Mouse (Mus musculus) stomach, postnatal 0 days (tissue): Measurements from ENCODE around the gene Fbln7. TPM values are rescaled to one million over a fixed set of nuclear protein-coding genes. Genes with fewer than 3 reads are reported as not detected.

ENCODE experiments used
- ATAC-seq: fragments of 200-750 bp; cut with Nextera tagmentation; 2 replicates; pipeline ENCODE4 v1.8.0; 2017; ENCODE audit not compliant: low FRiP score, low TSS enrichment
- DNase-seq: peaks from one replicate; pipeline ENCODE4 v3.0.0-alpha.2; 2016; ENCODE audit warnings: low spot score
- H3K27ac ChIP-seq: fragments of 300-500 bp; sonication (generic); replicated peaks from 2 replicates; pipeline ENCODE4 v1.5.1; 2014; ENCODE audit warnings: mild to moderate bottlenecking, control low read depth
- H3K27me3 ChIP-seq: fragments of 300-500 bp; sonication (generic); 2 replicates; pipeline ENCODE4 v1.6.1; 2014; ENCODE audit warnings: low read length; ENCODE audit not compliant: control insufficient read depth, insufficient read depth
- H3K36me3 ChIP-seq: fragments of 300-500 bp; sonication (generic); 2 replicates; pipeline ENCODE4 v1.6.1; 2014; ENCODE audit warnings: low read length, mixed read lengths; ENCODE audit not compliant: control insufficient read depth, insufficient read depth
- H3K4me1 ChIP-seq: fragments of 300-500 bp; sonication (generic); replicated peaks from 2 replicates; pipeline ENCODE4 v1.6.1; 2014; ENCODE audit warnings: antibody characterized with exemption; ENCODE audit not compliant: control insufficient read depth, insufficient read depth
- H3K4me2 ChIP-seq: fragments of 300-500 bp; sonication (generic); replicated peaks from 2 replicates; pipeline ENCODE4 v1.6.1; 2014; ENCODE audit warnings: low read depth, mild to moderate bottlenecking, control low read depth, moderate library complexity
- H3K4me3 ChIP-seq: fragments of 300-500 bp; sonication (generic); 2 replicates; pipeline ENCODE4 v1.5.1; 2014; ENCODE audit warnings: low read depth, low read length, control low read depth
- H3K9ac ChIP-seq: fragments of 300-500 bp; sonication (generic); 2 replicates; pipeline ENCODE4 v1.6.1; 2014; ENCODE audit warnings: mild to moderate bottlenecking, low read length, control low read depth, mixed read lengths
- H3K9me3 ChIP-seq: fragments of 300-500 bp; sonication (generic); 2 replicates; pipeline ENCODE4 v1.6.1; 2016; ENCODE audit warnings: low read length; ENCODE audit not compliant: control insufficient read depth
- CTCF ChIP-seq: IDR thresholded peaks from 2 replicates; pipeline ENCODE4 v1.5.1; 2016; ENCODE audit warnings: antibody characterized with exemption, low read depth, mild to moderate bottlenecking, moderate library complexity
- EP300 ChIP-seq: optimal IDR thresholded peaks from 2 replicates; pipeline ENCODE3; 2016; ENCODE audit warnings: antibody characterized with exemption
- WGBS: fragments of 180-500 bp; shearing (Covaris S2); extraction: QIAGEN DNeasy Blood & Tissue Kit; methylation state at CpG from one replicate; pipeline ENCODE4 v1.1.7; 2014; 5-methylcytosine and 5-hydroxymethylcytosine counted together
- polyA plus RNA-seq: library from polyadenylated mRNA; unstranded; fragments of >200 nt; fragmentation: Nextera tagmentation; extraction: Ambion mirVana; gene quantifications from 2 replicates; pipeline ENCODE4 v1.2.1, GENCODE M21; 2015

Fbln7 gene
- polyA plus RNA-seq, 1 experiment from 2014 or later, result 2.5 TPM

DNA sequence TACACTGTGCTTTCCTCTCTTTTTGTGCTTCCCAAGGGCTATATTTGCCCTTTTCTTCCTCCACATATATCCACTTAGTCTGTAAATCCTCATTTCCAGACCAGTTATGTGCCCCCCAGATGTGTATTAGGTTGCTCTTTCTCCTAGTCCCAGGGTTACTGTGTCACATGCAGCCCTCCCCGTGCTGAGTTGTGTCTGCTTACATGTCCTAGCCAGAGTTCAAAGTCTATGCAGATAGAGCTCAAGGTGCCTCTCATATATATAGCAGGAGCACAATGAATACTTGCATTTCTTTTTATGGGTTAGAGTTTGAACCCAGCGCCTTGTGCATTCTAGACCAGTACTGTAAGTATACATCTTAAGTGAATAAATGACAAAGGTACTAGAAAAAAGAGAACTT lies 29.3 kb upstream of the Fbln7 start:
- ATAC-seq (0 out of 2 replicates have a peak, but pooled peaks have one; percentile 44), DNase-seq (no peak)
- Histone ChIP-seq H3K36me3 (peaks cover 24% of the 10 kb centered on the region; the same call in 1 of the 2 replicates), H3K9me3 (no peaks in the 10 kb centered on the region), H3K4me1 (no peaks in the 10 kb centered on the region), H3K27me3 (no peaks in the 10 kb centered on the region), H3K27ac (peak overlapping the region; percentile 41; the same call in 1 of the 2 replicates), H3K4me3 (no peak overlapping the region), H3K9ac (no peak overlapping the region), H3K4me2 (no peak overlapping the region)
- TF ChIP-seq EP300 (no peak), CTCF (no peak)
- 78% methylated on average over 2 of the region's 2 CpGs for WGBS

DNA sequence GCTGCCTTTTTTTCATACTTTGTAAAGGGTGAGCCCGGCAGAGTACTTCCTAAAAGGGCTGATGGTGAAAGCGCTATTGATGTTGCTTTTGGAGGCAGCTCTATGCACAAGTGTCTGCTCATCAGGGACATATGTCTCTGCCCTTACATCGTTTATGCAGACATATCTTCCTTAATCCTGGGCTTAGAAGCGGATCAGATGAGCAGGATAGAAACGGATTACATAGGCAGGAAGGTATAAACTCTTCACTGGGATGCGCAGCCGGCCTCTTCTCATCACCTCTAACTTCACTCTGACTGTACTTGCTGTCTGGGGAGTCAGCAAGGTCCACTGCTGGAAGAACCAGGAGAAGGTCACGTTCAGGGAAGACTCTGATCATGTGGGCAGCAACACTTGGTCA lies 25.2 kb upstream of the Fbln7 start:
- no peak overlapping the region for H3K27ac ChIP-seq
- no peak for TF ChIP-seq CTCF
- TF ChIP-seq EP300, result no peak
- H3K36me3 ChIP-seq, result peaks cover 17% of the 10 kb centered on the region
- DNase-seq (no peak), ATAC-seq (no peak)
- no peaks in the 10 kb centered on the region for H3K9me3 ChIP-seq
- H3K4me2 ChIP-seq, result no peak overlapping the region
- H3K27me3 ChIP-seq, result no peaks in the 10 kb centered on the region
- H3K9ac ChIP-seq, result no peak overlapping the region
- no peak overlapping the region for H3K4me3 ChIP-seq
- 76% methylated on average over 8 of the region's 8 CpGs for WGBS
- H3K4me1 ChIP-seq, result no peaks in the 10 kb centered on the region

DNA sequence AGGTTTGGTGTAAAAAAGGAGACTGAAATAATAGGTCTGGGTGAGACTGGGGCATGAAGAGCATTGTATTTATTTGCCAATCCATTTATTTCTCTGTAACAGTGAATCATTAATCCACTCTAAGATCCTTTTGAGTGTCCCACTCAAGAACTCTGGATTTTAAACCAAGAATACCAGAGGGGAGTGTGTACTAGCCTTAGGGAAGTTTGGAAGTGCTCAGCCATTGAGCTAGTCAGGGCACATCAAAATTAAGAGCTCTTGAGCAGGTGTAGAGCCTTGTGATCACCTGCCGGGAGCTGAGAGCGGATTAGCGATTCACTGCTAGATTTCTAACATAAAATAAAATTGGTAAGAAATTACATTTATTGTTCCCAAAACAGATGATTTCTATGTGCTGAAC lies 24.2 kb upstream of the Fbln7 start:
- DNase-seq (no peak), ATAC-seq (no peak)
- no peaks in the 10 kb centered on the region for H3K9me3 ChIP-seq
- H3K36me3 ChIP-seq, result peaks cover 19% of the 10 kb centered on the region
- H3K27me3 ChIP-seq, result no peaks in the 10 kb centered on the region
- WGBS, result 83% methylated on average over 3 of the region's 3 CpGs
- no peaks in the 10 kb centered on the region for H3K4me1 ChIP-seq
- no peak overlapping the region for H3K27ac ChIP-seq
- H3K4me3 ChIP-seq, result no peak overlapping the region
- TF ChIP-seq EP300, result no peak
- TF ChIP-seq CTCF, result no peak
- no peak overlapping the region for H3K4me2 ChIP-seq
- H3K9ac ChIP-seq, result no peak overlapping the region

DNA sequence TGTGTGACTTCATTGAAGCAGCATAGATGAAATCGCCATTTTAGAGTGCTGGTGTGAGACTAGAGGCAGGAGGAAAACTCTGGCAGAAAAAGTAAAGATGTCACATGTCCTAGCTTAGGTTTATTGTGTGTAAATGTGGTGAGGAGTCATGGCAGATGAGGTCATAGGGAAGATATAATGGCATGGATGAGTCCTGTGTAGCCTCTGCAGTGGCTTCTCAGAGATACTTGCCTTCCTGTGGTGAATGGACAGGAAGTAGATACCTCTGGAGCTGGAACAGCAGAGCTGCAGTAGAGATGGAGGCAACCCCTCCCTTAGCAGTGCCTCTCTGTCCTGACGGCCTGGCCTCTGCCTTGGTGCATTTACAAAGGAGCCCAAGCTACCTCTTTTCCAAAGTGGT lies 23.3 kb upstream of the Fbln7 start:
- H3K9ac ChIP-seq, result no peak overlapping the region
- no peak for TF ChIP-seq CTCF
- TF ChIP-seq EP300, result no peak
- no peaks in the 10 kb centered on the region for H3K4me1 ChIP-seq
- no peak overlapping the region for H3K4me2 ChIP-seq
- H3K36me3 ChIP-seq, result peaks cover 11% of the 10 kb centered on the region
- no peak overlapping the region for H3K27ac ChIP-seq
- H3K4me3 ChIP-seq, result no peak overlapping the region
- no peaks in the 10 kb centered on the region for H3K27me3 ChIP-seq
- no peak for ATAC-seq
- 83% methylated on average over 2 of the region's 2 CpGs for WGBS
- H3K9me3 ChIP-seq, result no peaks in the 10 kb centered on the region
- no peak for DNase-seq

DNA sequence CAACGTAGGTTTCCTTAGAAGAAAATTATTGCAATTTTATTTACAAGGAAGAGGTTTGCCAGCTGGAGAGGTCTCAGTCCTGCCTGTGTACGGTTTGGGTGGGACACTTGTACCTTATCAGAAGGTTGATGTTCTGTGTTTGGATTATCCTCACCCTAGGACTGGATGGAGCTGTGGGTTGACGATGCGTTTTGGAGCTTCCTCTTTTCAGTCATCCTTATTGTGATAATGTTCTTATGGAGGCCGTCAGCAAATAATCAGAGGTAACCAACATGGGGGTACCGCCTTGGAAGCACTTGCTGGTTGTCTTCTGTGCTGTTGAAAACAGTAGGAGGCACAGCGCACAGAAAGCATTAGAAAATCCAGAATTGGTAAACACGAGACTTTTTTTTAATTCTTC lies 20.3 kb upstream of the Fbln7 start:
- no peak for ATAC-seq
- H3K9ac ChIP-seq, result no peak overlapping the region
- TF ChIP-seq CTCF, result no peak
- TF ChIP-seq EP300, result no peak
- H3K36me3 ChIP-seq, result peaks cover 11% of the 10 kb centered on the region
- no peaks in the 10 kb centered on the region for H3K9me3 ChIP-seq
- WGBS, result 86% methylated on average over 8 of the region's 8 CpGs
- no peak overlapping the region for H3K4me3 ChIP-seq
- H3K4me2 ChIP-seq, result no peak overlapping the region
- H3K27me3 ChIP-seq, result no peaks in the 10 kb centered on the region
- no peak for DNase-seq
- no peaks in the 10 kb centered on the region for H3K4me1 ChIP-seq
- H3K27ac ChIP-seq, result no peak overlapping the region

DNA sequence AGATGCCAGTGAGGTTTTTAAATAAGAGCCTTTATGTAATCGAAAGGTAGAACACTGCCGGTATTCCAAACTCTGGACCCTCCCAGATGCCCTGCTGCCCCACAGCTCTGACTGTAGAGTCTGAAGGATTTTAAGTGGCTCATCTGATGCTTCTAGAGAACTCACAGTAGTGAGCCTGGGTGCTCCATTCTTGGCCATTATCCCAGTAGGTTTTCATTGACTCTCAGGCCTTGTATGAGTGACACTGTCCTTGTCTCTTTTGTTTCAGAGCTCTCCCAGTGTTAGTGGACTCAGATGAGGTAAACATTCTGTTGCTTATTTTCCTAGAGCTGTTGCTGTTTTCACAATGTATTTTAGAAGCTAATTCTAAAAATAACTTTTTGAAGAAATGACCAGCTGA lies 12.7 kb upstream of the Fbln7 start:
- no peak overlapping the region for H3K9ac ChIP-seq
- peaks cover 11% of the 10 kb centered on the region for H3K36me3 ChIP-seq
- no peak for DNase-seq
- H3K4me3 ChIP-seq, result no peak overlapping the region
- H3K27ac ChIP-seq, result no peak overlapping the region
- no peak for ATAC-seq
- 78% methylated on average over 2 of the region's 2 CpGs for WGBS
- no peaks in the 10 kb centered on the region for H3K27me3 ChIP-seq
- no peak overlapping the region for H3K4me2 ChIP-seq
- H3K4me1 ChIP-seq, result no peaks in the 10 kb centered on the region
- H3K9me3 ChIP-seq, result no peaks in the 10 kb centered on the region
- TF ChIP-seq EP300 (no peak), CTCF (no peak)
